Mouse (Mus musculus) gastrocnemius, adult 2 months (tissue): ENCODE results near the gene Ccdc187. TPM values are rescaled to one million over a fixed set of nuclear protein-coding genes. Genes with fewer than 3 reads are reported as not detected.

Source experiments
- DNase-seq: peaks from one replicate; pipeline ENCODE4 v3.0.0; 2022
- H3K27ac ChIP-seq: fragments of 200-600 bp; 2 replicates; pipeline ENCODE4 v1.8.1; 2022; ENCODE audit warnings: mild to moderate bottlenecking
- H3K4me3 ChIP-seq: fragments of 200-600 bp; 2 replicates; pipeline ENCODE4 v1.8.1; 2022; ENCODE audit warnings: mild to moderate bottlenecking, moderate library complexity
- CTCF ChIP-seq: fragments of 200-600 bp; IDR thresholded peaks from 2 replicates; pipeline ENCODE4 v1.8.1; 2022; ENCODE audit warnings: antibody characterized with exemption, mild to moderate bottlenecking, moderate library complexity
- intact Hi-C: fragments of 180-260 bp; cut with DNase I; formaldehyde crosslinking; loops from one replicate; pipeline ENCODE4 v1.15.1; 2025
- total RNA-seq, 2 experiments: library from RNA; stranded (reverse); gene quantifications; 2 replicates each; pipeline ENCODE4 v1.2.3; 2021

The Ccdc187 gene
- total RNA-seq, 2 experiments from 2014 or later, result not detected

DNA sequence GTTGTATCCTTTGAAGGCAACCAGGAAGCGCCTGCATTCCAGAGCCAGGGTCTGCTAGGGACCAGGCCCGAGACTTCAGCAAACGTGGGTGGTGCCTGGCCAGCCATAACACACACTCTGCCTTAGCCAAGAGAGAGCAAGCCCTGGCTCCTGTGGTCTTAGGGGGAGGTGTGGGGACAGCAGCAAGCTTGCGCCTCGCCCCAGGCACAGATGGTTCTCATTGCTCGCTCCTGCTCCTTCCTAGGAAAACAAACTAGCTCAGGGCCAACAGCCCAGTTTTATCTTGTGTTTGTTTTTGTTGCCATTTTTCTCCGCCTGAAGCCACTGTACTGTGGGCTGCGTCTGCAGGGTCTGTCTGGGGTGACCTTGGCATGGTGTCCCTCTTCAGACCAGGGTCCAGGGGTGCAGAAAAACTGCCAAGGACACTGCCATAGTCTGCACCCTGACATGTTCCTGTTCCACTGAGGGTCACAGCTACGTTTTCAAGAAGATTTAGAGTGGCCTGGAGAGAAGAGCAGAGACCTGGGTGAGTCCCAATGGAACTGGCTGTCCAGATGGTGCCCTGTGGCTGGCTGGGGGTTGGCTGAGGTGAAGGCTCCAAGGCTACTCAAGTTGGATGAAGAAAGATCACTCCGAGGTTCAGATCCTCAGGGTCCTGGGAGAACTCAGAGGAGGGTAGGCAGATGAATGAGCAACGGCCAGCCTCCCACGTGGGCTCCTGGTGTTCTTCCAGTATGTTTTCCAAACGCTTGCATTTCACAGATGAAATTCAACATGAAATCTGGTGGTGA is 20.1 kb upstream of the Ccdc187 start:
- Histone ChIP-seq H3K4me3 (peak overlapping the region; percentile 89), H3K27ac (peak overlapping the region; percentile 93)
- no peak for TF ChIP-seq CTCF
- intact Hi-C loops, result loop anchor here (5.0 kb wide), 1 partner anchor 38 kb away; the partner anchor contains the start of gene Dnlz
- DNase-seq, result peak; percentile 80

GRCm38 (mm10) chr2:26313394-26313793 is 19.0 kb upstream of the Ccdc187 start:
- intact Hi-C loops, result no loop called here
- DNase-seq, result no peak
- TF ChIP-seq CTCF, result no peak
- Histone ChIP-seq H3K27ac (peak overlapping the region; percentile 93; the same call in 1 of the 2 replicates), H3K4me3 (no peak overlapping the region)

DNA sequence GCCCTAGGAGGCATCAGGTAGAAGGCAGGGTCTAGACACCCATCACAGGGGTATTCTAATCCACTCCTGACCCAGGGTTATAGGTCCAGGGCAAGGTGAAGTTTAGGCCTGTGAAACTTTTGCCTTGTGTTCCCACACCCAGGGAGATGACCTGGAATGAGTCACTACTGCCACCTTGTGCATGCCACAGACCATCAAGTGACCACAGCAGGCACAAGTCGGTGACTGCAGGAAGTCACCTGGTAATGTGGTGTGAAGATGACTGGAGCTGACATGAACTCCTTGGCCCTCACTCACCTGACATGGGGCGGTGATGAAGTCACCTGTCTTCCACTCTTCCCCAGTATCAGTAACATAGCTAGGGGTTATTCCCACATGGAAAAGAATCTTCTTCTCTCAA is 18.5 kb upstream of the Ccdc187 start:
- no peak overlapping the region for H3K27ac ChIP-seq
- H3K4me3 ChIP-seq, result no peak overlapping the region
- TF ChIP-seq CTCF, result peak; percentile 8; the same call in 1 of the 2 replicates
- intact Hi-C loops, result no loop called here
- DNase-seq, result no peak

- intact Hi-C loops, result no loop called here
Measured at GRCm38 (mm10) chr2:26311936-26312335, 17.6 kb upstream of the Ccdc187 start.

DNA sequence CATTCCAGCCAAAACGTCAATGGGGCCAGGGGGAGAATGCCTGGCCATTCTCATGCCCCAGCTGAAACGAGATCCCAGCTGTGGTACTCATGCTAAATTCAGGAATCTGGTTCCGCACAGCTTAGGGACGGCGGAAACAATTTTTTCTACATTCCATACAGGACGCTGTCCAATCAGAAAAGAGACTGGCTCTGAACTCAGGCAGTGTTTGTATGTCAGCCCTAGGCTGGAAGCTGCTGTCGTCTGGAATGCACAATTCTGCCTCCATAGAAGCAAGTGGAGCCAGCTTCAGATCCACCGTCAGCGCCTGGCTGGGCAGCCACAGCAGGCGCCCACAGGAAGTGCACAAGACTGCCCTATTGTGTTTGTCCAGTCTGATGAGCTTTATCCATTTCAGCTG is 15.4 kb upstream of the Ccdc187 start:
- Histone ChIP-seq H3K27ac (peak overlapping the region; percentile 63), H3K4me3 (no peak overlapping the region)
- peak; percentile 45 for DNase-seq
- no peak for TF ChIP-seq CTCF
- intact Hi-C loops, result no loop called here

More at GRCm38 (mm10) chr2:26311936-26312335, 17.6 kb upstream of the Ccdc187 start:
- TF ChIP-seq CTCF, result no peak
- no peak overlapping the region for H3K27ac ChIP-seq
- DNase-seq, result no peak
- H3K4me3 ChIP-seq, result no peak overlapping the region

- Histone ChIP-seq H3K4me3 (no peak overlapping the region), H3K27ac (no peak overlapping the region)
- intact Hi-C loops, result no loop called here
- TF ChIP-seq CTCF, result no peak
- no peak for DNase-seq
Measured at GRCm38 (mm10) chr2:26306702-26307101, 12.3 kb upstream of the Ccdc187 start.

DNA sequence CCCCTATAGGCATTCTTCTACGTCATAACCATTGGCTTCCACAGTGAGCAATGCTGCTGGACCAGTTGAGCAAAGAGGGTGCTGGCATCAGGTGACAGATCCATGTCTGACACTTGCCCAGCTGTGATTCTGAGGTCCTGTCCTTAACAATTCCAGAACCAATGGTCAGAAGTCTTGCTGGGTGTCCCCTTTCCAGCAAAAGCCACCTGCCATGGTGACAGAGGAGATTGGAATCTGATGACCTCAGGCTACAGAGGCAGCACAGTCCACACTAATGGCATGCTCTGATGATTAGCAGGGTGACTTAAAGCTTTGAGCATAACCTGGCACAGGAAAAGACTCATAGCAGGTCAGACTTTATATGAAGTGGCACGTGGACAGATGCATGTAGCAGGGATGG is 11.2 kb upstream of the Ccdc187 start:
- DNase-seq, result no peak
- no peak for TF ChIP-seq CTCF
- Histone ChIP-seq H3K4me3 (no peak overlapping the region), H3K27ac (no peak overlapping the region)
- intact Hi-C loops, result no loop called here

- H3K4me3 ChIP-seq, result no peak overlapping the region
- intact Hi-C loops, result no loop called here
- no peak for DNase-seq
- H3K27ac ChIP-seq, result no peak overlapping the region
- TF ChIP-seq CTCF, result no peak
Measured at GRCm38 (mm10) chr2:26304711-26305110, 10.4 kb upstream of the Ccdc187 start.

DNA sequence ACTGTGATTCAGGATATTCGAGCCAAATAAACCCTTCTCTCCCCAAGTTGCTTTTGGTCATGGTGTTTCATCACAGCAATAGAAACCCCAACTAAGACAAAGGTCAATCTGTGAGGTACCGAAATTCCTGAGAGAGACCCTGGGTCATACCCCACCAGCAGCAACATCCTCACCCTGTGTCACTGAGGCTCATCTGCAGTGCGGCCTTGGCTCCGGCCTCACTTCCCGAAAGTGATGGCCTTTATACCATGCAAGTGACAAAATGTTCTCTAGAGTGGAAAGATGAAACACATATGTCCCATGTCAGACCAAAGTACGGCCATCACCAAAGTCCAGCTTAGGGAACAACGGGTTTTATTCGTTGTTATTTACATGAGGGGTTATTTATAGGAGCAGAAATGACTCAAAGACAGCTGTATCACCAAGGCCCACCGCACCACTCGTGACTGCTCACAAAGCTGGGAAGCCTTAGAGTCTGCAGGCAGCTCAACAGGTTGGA is 7.7 kb upstream of the Ccdc187 start:
- no peak for TF ChIP-seq CTCF
- Histone ChIP-seq H3K27ac (no peak overlapping the region), H3K4me3 (no peak overlapping the region)
- no peak for DNase-seq
- intact Hi-C loops, result no loop called here

DNA sequence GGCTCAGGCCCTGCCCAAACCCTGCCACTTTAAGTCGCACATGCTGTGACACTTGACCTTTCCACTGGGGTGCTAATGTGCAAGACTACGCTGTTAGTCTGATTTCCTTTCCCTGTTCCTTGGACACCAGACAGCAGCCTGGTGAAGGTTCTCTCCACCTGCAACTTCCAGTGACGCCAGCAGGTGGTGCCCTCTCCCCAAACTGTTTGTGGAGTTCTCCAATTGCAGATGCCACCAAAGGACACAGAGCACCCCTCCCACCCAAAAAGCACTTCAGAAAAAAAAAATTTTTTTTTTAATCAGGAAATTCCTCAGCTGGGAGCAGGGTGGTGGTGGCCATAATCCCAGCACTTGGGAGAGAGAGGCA is 6.4 kb upstream of the Ccdc187 start:
- no peak overlapping the region for H3K4me3 ChIP-seq
- DNase-seq, result peak; percentile 88
- no peak overlapping the region for H3K27ac ChIP-seq
- intact Hi-C loops, result loop anchor here (1.0 kb wide), 1 partner anchor 52 kb away; the partner anchor contains the start of gene Dnlz
- TF ChIP-seq CTCF, result peak; percentile 96

GRCm38 (mm10) chr2:26300161-26300807 is 5.9 kb upstream of the Ccdc187 start:
- no peak overlapping the region for H3K4me3 ChIP-seq
- peak; percentile 51 for DNase-seq
- intact Hi-C loops, result loop anchor here (1.0 kb wide), 1 partner anchor 52 kb away; the partner anchor contains the start of gene Dnlz
- H3K27ac ChIP-seq, result no peak overlapping the region
- TF ChIP-seq CTCF, result no peak

DNA sequence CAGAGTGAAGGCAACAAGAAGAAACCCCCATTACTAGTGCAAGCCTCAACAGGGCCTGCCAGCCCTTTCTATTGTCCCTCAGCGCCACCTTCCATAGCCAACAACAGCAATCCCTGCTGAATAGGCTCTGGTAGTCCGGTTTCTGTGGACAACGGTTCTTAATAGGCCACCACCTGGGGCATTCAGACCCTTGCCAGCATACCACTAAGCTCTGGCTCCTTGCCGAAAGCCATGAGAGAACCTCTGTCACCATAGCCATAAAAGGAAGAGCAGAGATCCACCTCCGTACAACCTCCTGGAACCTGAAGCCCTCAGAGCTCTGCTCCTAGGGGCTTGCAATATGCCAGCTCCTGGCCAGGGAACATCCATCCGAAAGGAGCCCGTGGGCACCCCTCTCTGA is 5.0 kb upstream of the Ccdc187 start:
- intact Hi-C loops, result loop anchor here (2.0 kb wide), 1 partner anchor 267 kb away; no protein-coding TSS in a partner anchor
- DNase-seq, result no peak
- no peak overlapping the region for H3K4me3 ChIP-seq
- no peak overlapping the region for H3K27ac ChIP-seq
- no peak for TF ChIP-seq CTCF

DNA sequence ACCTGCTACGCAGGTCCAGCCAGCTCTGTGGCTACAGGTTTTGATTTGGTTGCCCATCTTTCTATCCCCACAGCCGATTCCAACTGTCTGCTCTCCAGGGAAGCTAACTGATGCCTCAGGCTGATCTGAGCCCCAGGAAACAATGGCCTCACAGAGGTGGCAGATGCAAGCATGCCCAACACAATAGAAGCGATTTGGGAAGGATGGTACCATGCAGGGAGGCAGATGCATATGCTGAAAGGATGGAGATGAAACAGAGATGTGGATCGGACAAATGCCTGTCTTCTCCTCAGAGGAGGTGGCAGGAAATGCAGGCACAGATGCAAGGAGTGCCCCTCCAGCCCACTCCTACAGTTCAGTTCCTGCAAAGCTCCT is 4.5 kb upstream of the Ccdc187 start:
- intact Hi-C loops, result loop anchor here (2.0 kb wide), 1 partner anchor 268 kb away; no protein-coding TSS in a partner anchor
- TF ChIP-seq CTCF, result no peak
- no peak for DNase-seq
- Histone ChIP-seq H3K4me3 (no peak overlapping the region), H3K27ac (no peak overlapping the region)
